7 mouse cellular contexts compared by ENCODE assay signal in genomic region chr6:87002521-87003055, GRCm38 (mm10). TPM values are rescaled to one million over a fixed set of nuclear protein-coding genes. Genes with fewer than 3 reads are reported as not detected.
DNase-seq lines count a peak whose midpoint lies in the region; ATAC-seq lines count a peak whose summit lies in the region.

No protein-coding gene starts in this region.

- H3K27me3 ChIP-seq in intestine, embryonic 14.5 days (replicated peaks; ENCODE audit: control insufficient read depth, insufficient read depth, low read length), result no peaks in the 10 kb centered on the region
- H3K27me3 ChIP-seq in midbrain, embryonic 13.5 days, result no peaks in the 10 kb centered on the region

- peaks cover 23% of the 10 kb centered on the region for H3K36me3 ChIP-seq in intestine, embryonic 14.5 days (ENCODE audit: control insufficient read depth, insufficient read depth, low read length)
- H3K36me3 ChIP-seq in midbrain, embryonic 13.5 days, result peaks cover 15% of the 10 kb centered on the region

- H3K9ac ChIP-seq in intestine, embryonic 14.5 days (ENCODE audit: low read length), result no peak overlapping the region
- no peak overlapping the region for H3K9ac ChIP-seq in midbrain, embryonic 13.5 days (replicated peaks)

- WGBS in intestine, embryonic 14.5 days, result 48% methylated on average over 8 of the region's 8 CpGs
- 53% methylated on average over 8 of the region's 8 CpGs for WGBS in midbrain, embryonic 13.5 days

- no peaks in the 10 kb centered on the region for H3K9me3 ChIP-seq in intestine, embryonic 14.5 days (ENCODE audit: control insufficient read depth, low read length)
- H3K9me3 ChIP-seq in midbrain, embryonic 13.5 days, result no peaks in the 10 kb centered on the region

- H3K27ac ChIP-seq in intestine, embryonic 14.5 days (ENCODE audit: low read depth), result 0 out of 2 replicates have a peak overlapping the region, but pooled peaks have one; percentile 13
- no peak overlapping the region for H3K27ac ChIP-seq in midbrain, embryonic 13.5 days

- intact Hi-C loops in left cerebral cortex, postnatal 25 days (cut with DNase I), result loop anchor here (5.0 kb wide), 2 partner anchors 150 to 185 kb away; no protein-coding TSS in a partner anchor

- H3K4me1 ChIP-seq in intestine, embryonic 14.5 days (replicated peaks; ENCODE audit: control insufficient read depth, insufficient read depth, low read length), result no peaks in the 10 kb centered on the region
- no peaks in the 10 kb centered on the region for H3K4me1 ChIP-seq in midbrain, embryonic 13.5 days (replicated peaks)

- H3K4me2 ChIP-seq in intestine, embryonic 14.5 days (ENCODE audit: low read length), result no peak overlapping the region
- no peak overlapping the region for H3K4me2 ChIP-seq in midbrain, embryonic 13.5 days (replicated peaks)

- peak; percentile 94 for ATAC-seq in common myeloid progenitor, adult 5-6 weeks (replicated peaks; ENCODE audit: low read depth, poor library complexity, severe bottlenecking)
- ATAC-seq in intestine, embryonic 14.5 days (replicated peaks; ENCODE audit: low FRiP score, low TSS enrichment, low read depth), result peak; percentile 53; the same call in 1 of the 2 replicates
- peak; percentile 69; the same call in 1 of the 2 replicates for ATAC-seq in midbrain, embryonic 13.5 days

- DNase-seq in adrenal gland, adult 18-20 months (ENCODE audit: low spot score in 2 of 2), result peak; percentile 80 to 82
- peak; percentile 89 for DNase-seq in gastrocnemius, postnatal 10 days
- DNase-seq in intestine, embryonic 14.5 days (ENCODE audit: low spot score), result peak; percentile 90
- DNase-seq in left cerebral cortex, postnatal 25 days (ENCODE audit: low spot score in 2 of 2), result peak; percentile 81 to 86
- peak; percentile 62 to 87 for DNase-seq in spleen, adult 18-20 months

- no peak overlapping the region for H3K4me3 ChIP-seq in intestine, embryonic 14.5 days (ENCODE audit: low read depth, low read length)
- H3K4me3 ChIP-seq in midbrain, embryonic 13.5 days (replicated peaks), result no peak overlapping the region

RNA-seq across cellular contexts. Expression of gene Nfu1, which starts 6.4 kb away (rescaled TPM):
- total RNA-seq in adrenal gland, adult 18-20 months (2021), result 10 to 100 TPM; 76.6 to 86.9 TPM
- 65.8 and 117 TPM in 2 replicates for total RNA-seq in common myeloid progenitor, adult 5-6 weeks (2017)
- 10 to 100 TPM; 63.1 to 66.8 TPM for total RNA-seq in gastrocnemius, postnatal 10 days (2021)
- 94.3 and 97.4 TPM in 2 replicates for polyA plus RNA-seq in intestine, embryonic 14.5 days (2014; fragmentation: Nextera tagmentation; extraction: Ambion mirVana)
- 10 to 100 TPM; 54.4 to 58.0 TPM for total RNA-seq in left cerebral cortex, postnatal 25 days (2021)
- polyA plus RNA-seq in midbrain, embryonic 13.5 days (2015; fragmentation: Nextera tagmentation; extraction: Ambion mirVana), result 113 and 125 TPM in 2 replicates

RNA-seq across cellular contexts. Expression of gene Gfpt1, which starts 40.1 kb away (rescaled TPM):
- total RNA-seq in adrenal gland, adult 18-20 months (2021), result 10 to 100 TPM; 50.0 to 52.9 TPM
- 28.0 and 35.8 TPM in 2 replicates for total RNA-seq in common myeloid progenitor, adult 5-6 weeks (2017)
- 10 to 100 TPM; 36.1 to 44.4 TPM for total RNA-seq in gastrocnemius, postnatal 10 days (2021)
- polyA plus RNA-seq in intestine, embryonic 14.5 days (2014; fragmentation: Nextera tagmentation; extraction: Ambion mirVana), result 21.6 and 22.6 TPM in 2 replicates
- 10 to 100 TPM; 53.6 to 56.9 TPM for total RNA-seq in left cerebral cortex, postnatal 25 days (2021)
- 20.1 and 20.5 TPM in 2 replicates for polyA plus RNA-seq in midbrain, embryonic 13.5 days (2015; fragmentation: Nextera tagmentation; extraction: Ambion mirVana)
